Comparison of ENCODE assay signal across 9 mouse cellular contexts in genomic region chr3:59228730-59229551, GRCm38 (mm10). TPM values are rescaled to one million over a fixed set of nuclear protein-coding genes. Genes with fewer than 3 reads are reported as not detected.
DNase-seq lines count a peak whose midpoint lies in the region; ATAC-seq and TF ChIP-seq lines count a peak whose summit lies in the region.
"Had no signal": no experiment of that assay in that cellular context is flagged by ENCODE, and none has a peak within 500 bp of the region (broad histone marks: within the 10 kb centered on the region; RNA-seq: fewer than 3 reads in every experiment).

No protein-coding gene starts in this region.

- H3K9ac ChIP-seq in hindbrain, embryonic 11.5 days (ENCODE audit: low read depth, low read length): no peak overlapping the region
- no peak overlapping the region for H3K9ac ChIP-seq in hindbrain, embryonic 14.5 days
- no peak overlapping the region for H3K9ac ChIP-seq in heart, embryonic 11.5 days (ENCODE audit: low read depth, low read length)
- no peak overlapping the region for H3K9ac ChIP-seq in liver, embryonic 11.5 days (ENCODE audit: low read depth, low read length)

- no peak for TF ChIP-seq POLR2A in small intestine, adult 2 months (IDR thresholded peaks at IDR 0.05; ENCODE audit: low read depth, low read length)

- no peaks in the 10 kb centered on the region for H3K9me3 ChIP-seq in hindbrain, embryonic 11.5 days (ENCODE audit: control insufficient read depth, low read length)
- H3K9me3 ChIP-seq in hindbrain, embryonic 14.5 days (ENCODE audit: control insufficient read depth, low read length): no peaks in the 10 kb centered on the region
- H3K9me3 ChIP-seq in heart, embryonic 11.5 days (replicated peaks; ENCODE audit: control insufficient read depth, low read length): no peaks in the 10 kb centered on the region
- H3K9me3 ChIP-seq in liver, embryonic 11.5 days (ENCODE audit: control insufficient read depth, low read length): no peaks in the 10 kb centered on the region
- H3K9me3 ChIP-seq: G1E had no signal

- DNase-seq in hindbrain, embryonic 11.5 days (ENCODE audit: low spot score): no peak
- DNase-seq in hindbrain, embryonic 14.5 days (ENCODE audit: low spot score): no peak
- DNase-seq in CD8-positive naive resting alpha-beta T cell, adult 2 months (ENCODE audit: low read depth in 2 of 2, low spot score in 2 of 2): peak; percentile 16 to 21
- DNase-seq in liver, embryonic 11.5 days (ENCODE audit: low spot score): no peak
- DNase-seq in MN1 (ENCODE audit: low spot score): no peak
- no peak for DNase-seq in right cerebral cortex, postnatal 4 days

- H3K27ac ChIP-seq in hindbrain, embryonic 11.5 days (ENCODE audit: low read depth, low read length): peak overlapping the region; percentile 11; the same call in 1 of the 2 replicates
- H3K27ac ChIP-seq in hindbrain, embryonic 14.5 days: no peak overlapping the region; the same call in 1 of the 2 replicates
- peak overlapping the region; percentile 50; the same call in 1 of the 2 replicates for H3K27ac ChIP-seq in heart, embryonic 11.5 days (ENCODE audit: low read depth, low read length)
- H3K27ac ChIP-seq in liver, embryonic 11.5 days (ENCODE audit: low read depth, low read length): peak overlapping the region; percentile 37; the same call in 1 of the 2 replicates
- peak overlapping the region; percentile 80 for H3K27ac ChIP-seq in small intestine, adult 2 months (ENCODE audit: insufficient read depth, low read depth, low read length)

- H3K27me3 ChIP-seq in hindbrain, embryonic 11.5 days (ENCODE audit: control insufficient read depth, insufficient read depth, low read length): no peaks in the 10 kb centered on the region
- H3K27me3 ChIP-seq in hindbrain, embryonic 14.5 days (ENCODE audit: control insufficient read depth, insufficient read depth, low read length): no peaks in the 10 kb centered on the region
- H3K27me3 ChIP-seq in heart, embryonic 11.5 days (ENCODE audit: control insufficient read depth, insufficient read depth, low read length): no peaks in the 10 kb centered on the region
- no peaks in the 10 kb centered on the region for H3K27me3 ChIP-seq in liver, embryonic 11.5 days (replicated peaks; ENCODE audit: control insufficient read depth, insufficient read depth, low read length)
- no peaks in the 10 kb centered on the region for H3K27me3 ChIP-seq in small intestine, adult 2 months (ENCODE audit: control insufficient read depth, insufficient read depth, low read length)

- WGBS in hindbrain, embryonic 11.5 days: 61% methylated on average over 10 of the region's 10 CpGs
- WGBS in hindbrain, embryonic 14.5 days: 43% methylated on average over 10 of the region's 10 CpGs
- 49% methylated on average over 10 of the region's 10 CpGs for WGBS in heart, embryonic 11.5 days (ENCODE audit: insufficient replicate concordance)
- 55% methylated on average over 10 of the region's 10 CpGs for WGBS in liver, embryonic 11.5 days
- WGBS in small intestine, adult 2 months: 58% methylated on average over 10 of the region's 10 CpGs

- no peak for TF ChIP-seq CTCF in small intestine, adult 2 months (IDR thresholded peaks at IDR 0.05; ENCODE audit: extremely low read depth, insufficient read length, insufficient replicate concordance, low read depth, low read length)

- ATAC-seq in hindbrain, embryonic 11.5 days (ENCODE audit: low FRiP score): no peak
- no peak for ATAC-seq in hindbrain, embryonic 14.5 days (ENCODE audit: low FRiP score)
- ATAC-seq in heart, embryonic 11.5 days (replicated peaks; ENCODE audit: insufficient number of reproducible peaks, low FRiP score, low TSS enrichment): no peak
- no peak for ATAC-seq in liver, embryonic 11.5 days (replicated peaks; ENCODE audit: low FRiP score)

- no peaks in the 10 kb centered on the region for H3K36me3 ChIP-seq in hindbrain, embryonic 11.5 days (ENCODE audit: control insufficient read depth, insufficient read depth, low read length)
- H3K36me3 ChIP-seq in hindbrain, embryonic 14.5 days (replicated peaks; ENCODE audit: control insufficient read depth, insufficient read depth): no peaks in the 10 kb centered on the region
- H3K36me3 ChIP-seq in heart, embryonic 11.5 days (ENCODE audit: control insufficient read depth, insufficient read depth, low read length): no peaks in the 10 kb centered on the region
- H3K36me3 ChIP-seq in liver, embryonic 11.5 days (ENCODE audit: control insufficient read depth, insufficient read depth, low read length): no peaks in the 10 kb centered on the region
- H3K36me3 ChIP-seq in small intestine, adult 2 months (ENCODE audit: control insufficient read depth, insufficient read depth, low read length): no peaks in the 10 kb centered on the region
- H3K36me3 ChIP-seq: G1E had no signal

- H3K4me1 ChIP-seq in hindbrain, embryonic 11.5 days (replicated peaks; ENCODE audit: control insufficient read depth, insufficient read depth, low read length): no peaks in the 10 kb centered on the region
- H3K4me1 ChIP-seq in hindbrain, embryonic 14.5 days (replicated peaks; ENCODE audit: control insufficient read depth, insufficient read depth, low read length): no peaks in the 10 kb centered on the region
- H3K4me1 ChIP-seq in heart, embryonic 11.5 days (ENCODE audit: control insufficient read depth, insufficient read depth, low read length): peaks cover 9% of the 10 kb centered on the region
- H3K4me1 ChIP-seq in liver, embryonic 11.5 days (replicated peaks; ENCODE audit: control insufficient read depth, insufficient read depth, low read length): no peaks in the 10 kb centered on the region
- peaks cover 4% of the 10 kb centered on the region; the same call in 1 of the 2 replicates for H3K4me1 ChIP-seq in small intestine, adult 2 months (ENCODE audit: control insufficient read depth, insufficient read depth, insufficient read length, low read length)

- no peak overlapping the region for H3K4me3 ChIP-seq in hindbrain, embryonic 11.5 days (ENCODE audit: low read depth, low read length)
- H3K4me3 ChIP-seq in hindbrain, embryonic 14.5 days (replicated peaks; ENCODE audit: low read length): no peak overlapping the region
- no peak overlapping the region for H3K4me3 ChIP-seq in heart, embryonic 11.5 days (ENCODE audit: low read depth, low read length)
- no peak overlapping the region for H3K4me3 ChIP-seq in liver, embryonic 11.5 days (ENCODE audit: low read depth, low read length)
- H3K4me3 ChIP-seq in small intestine, adult 2 months (ENCODE audit: low read depth, low read length): no peak overlapping the region

- H3K4me2 ChIP-seq in hindbrain, embryonic 11.5 days (replicated peaks; ENCODE audit: low read depth, low read length): no peak overlapping the region
- H3K4me2 ChIP-seq in hindbrain, embryonic 14.5 days (replicated peaks): no peak overlapping the region
- peak overlapping the region; percentile 25 for H3K4me2 ChIP-seq in heart, embryonic 11.5 days
- no peak overlapping the region for H3K4me2 ChIP-seq in liver, embryonic 11.5 days

RNA-seq across cellular contexts. Expression of gene P2ry13, which starts 18.3 kb away (rescaled TPM):
- 1.0 and 1.4 TPM in 2 replicates for polyA plus RNA-seq in hindbrain, embryonic 11.5 days (2014; fragmentation: Nextera tagmentation; extraction: Ambion mirVana)
- 1.7 and 2.4 TPM in 2 replicates for polyA plus RNA-seq in hindbrain, embryonic 14.5 days (2014; fragmentation: Nextera tagmentation; extraction: Ambion mirVana)
- 0.49 and 0.66 TPM in 2 replicates for polyA plus RNA-seq in heart, embryonic 11.5 days (2014; fragmentation: Nextera tagmentation; extraction: Ambion mirVana)
- polyA plus RNA-seq in liver, embryonic 11.5 days (2014; fragmentation: Nextera tagmentation; extraction: Ambion mirVana): 2.0 and 2.3 TPM in 2 replicates
- 0.50 and 0.74 TPM in 2 replicates for polyA plus RNA-seq in small intestine, adult 2 months (2012; rRNA removed)
- polyA plus RNA-seq: G1E had no signal

RNA-seq across cellular contexts. Expression of gene P2ry12, which starts 33.7 kb away (rescaled TPM):
- polyA plus RNA-seq in hindbrain, embryonic 11.5 days (2014; fragmentation: Nextera tagmentation; extraction: Ambion mirVana): 3.9 and 4.3 TPM in 2 replicates
- polyA plus RNA-seq in hindbrain, embryonic 14.5 days (2014; fragmentation: Nextera tagmentation; extraction: Ambion mirVana): 10.0 and 10.1 TPM in 2 replicates
- polyA plus RNA-seq in heart, embryonic 11.5 days (2014; fragmentation: Nextera tagmentation; extraction: Ambion mirVana): 0.87 and 1.0 TPM in 2 replicates
- 1.9 and 2.2 TPM in 2 replicates for polyA plus RNA-seq in liver, embryonic 11.5 days (2014; fragmentation: Nextera tagmentation; extraction: Ambion mirVana)
- polyA plus RNA-seq in small intestine, adult 2 months (2012; rRNA removed): 0.56 and 1.1 TPM in 2 replicates
- polyA plus RNA-seq: G1E had no signal

RNA-seq across cellular contexts. Expression of gene Gpr87, which starts 34.0 kb away (rescaled TPM):
- 0.10 TPM in 1 of 2 replicates, not detected in the other for polyA plus RNA-seq in hindbrain, embryonic 11.5 days (2014; fragmentation: Nextera tagmentation; extraction: Ambion mirVana)
- 0.13 TPM in 1 of 2 replicates, not detected in the other for polyA plus RNA-seq in hindbrain, embryonic 14.5 days (2014; fragmentation: Nextera tagmentation; extraction: Ambion mirVana)
- polyA plus RNA-seq in heart, embryonic 11.5 days (2014; fragmentation: Nextera tagmentation; extraction: Ambion mirVana): not detected in 2 replicates
- polyA plus RNA-seq in liver, embryonic 11.5 days (2014; fragmentation: Nextera tagmentation; extraction: Ambion mirVana): not detected in 2 replicates
- polyA plus RNA-seq in small intestine, adult 2 months (2012; rRNA removed): not detected in 2 replicates
- polyA plus RNA-seq: G1E had no signal

Comparison
In these comparisons a context has a peak if more than half of its experiments do, and no peak if none do; other contexts are left out.
1. DNase-seq: peak in CD8-positive naive resting alpha-beta T cell, adult 2 months (2 of 2); none in hindbrain, embryonic 11.5 days (single experiment), hindbrain, embryonic 14.5 days (single experiment), liver, embryonic 11.5 days (single experiment), MN1 (single experiment) and right cerebral cortex, postnatal 4 days (single experiment).